Mouse (Mus musculus) CD8-positive naive resting alpha-beta T cell, adult 2 months (primary cell): Measurements from ENCODE around the gene Tnfsf12.

Experiments used
- DNase-seq, 2 experiments: peaks; one replicate each; pipeline ENCODE4 v3.0.0; 2022; ENCODE audit warnings: low read depth in 2 of 2, low spot score in 2 of 2

Tnfsf12 gene

DNA sequence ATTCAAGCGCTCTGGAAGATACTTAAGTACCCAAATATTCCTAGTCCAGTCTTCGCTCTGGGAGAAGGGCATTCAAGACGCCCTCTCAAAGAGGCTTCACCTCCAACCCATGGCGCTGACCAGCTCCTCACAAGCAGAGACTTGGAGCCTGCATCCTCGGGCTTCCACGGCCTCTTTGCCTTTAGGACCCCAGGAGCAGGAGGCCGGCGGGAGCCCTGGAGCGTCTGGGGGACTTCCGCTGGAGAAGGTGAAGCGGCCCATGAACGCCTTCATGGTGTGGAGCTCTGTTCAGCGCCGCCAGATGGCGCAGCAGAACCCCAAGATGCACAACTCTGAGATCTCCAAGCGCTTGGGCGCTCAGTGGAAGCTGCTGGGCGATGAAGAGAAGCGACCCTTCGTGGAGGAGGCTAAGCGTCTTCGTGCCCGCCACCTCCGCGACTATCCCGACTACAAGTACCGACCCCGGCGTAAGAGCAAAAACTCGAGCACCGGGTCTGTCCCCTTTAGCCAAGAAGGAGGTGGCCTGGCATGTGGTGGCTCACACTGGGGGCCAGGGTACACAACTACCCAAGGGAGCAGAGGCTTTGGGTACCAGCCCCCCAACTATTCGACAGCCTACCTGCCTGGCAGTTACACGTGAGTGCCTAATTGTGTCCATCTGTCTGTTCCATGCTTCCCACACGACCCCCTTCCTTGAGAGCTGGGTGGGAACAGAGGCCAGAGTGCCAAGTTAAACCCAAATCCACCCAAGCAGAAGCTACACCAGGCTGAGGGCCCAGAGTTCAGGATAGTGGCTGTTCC is 40.2 kb downstream of the Tnfsf12 start, which contains the start of gene Sox15:
Gene Sox15, plus strand, starts transcription at position 51 of the 801 bp plus-strand sequence.
- no peak for DNase-seq

- no peak for DNase-seq
Measured at GRCm38 (mm10) chr11:69654760-69655159, 40.9 kb downstream of the Tnfsf12 start.

GRCm38 (mm10) chr11:69653399-69653798 is 42.2 kb downstream of the Tnfsf12 start:
- DNase-seq: no peak

DNA sequence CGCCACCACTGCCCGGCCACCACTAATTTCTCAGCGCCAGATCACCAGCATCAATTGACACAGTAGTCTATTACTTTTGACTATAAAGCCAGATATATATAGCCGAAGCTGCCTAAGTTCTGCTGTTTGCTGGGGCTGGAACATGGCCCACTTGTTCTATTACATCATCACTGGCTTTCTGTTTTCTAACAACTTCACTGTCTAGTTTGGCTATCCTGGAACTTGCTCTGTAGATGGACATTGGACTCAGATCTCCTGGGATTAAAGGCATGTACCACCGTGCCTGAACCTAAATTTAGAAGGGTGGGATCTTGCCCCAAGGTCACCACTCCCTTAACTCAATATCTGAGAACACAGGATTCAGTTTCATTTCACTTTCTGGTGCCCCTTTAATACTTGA is 49.8 kb downstream of the Tnfsf12 start:
- DNase-seq: no peak
